Mouse (Mus musculus): ENCODE results near the gene S100a3. TPM values are rescaled to one million over a fixed set of nuclear protein-coding genes. Genes with fewer than 3 reads are reported as not detected.

Gene S100a3
- total and polyA plus RNA-seq, 3 experiments: 0.03 to 0.04 TPM; not detected in 1

GRCm38 (mm10) chr3:90603623-90604022 is 43.2 kb downstream of the S100a3 start, which contains the start of gene S100a4:
TSS of gene S100a4 (plus strand) at chr3:90603771.
- peak; percentile 83 for DNase-seq (ENCODE audit: low read depth, low spot score)
- Histone ChIP-seq H3K9ac (ENCODE audit: control insufficient read depth, low read depth, low read length, poor library complexity, severe bottlenecking) (peak within 1 kb of the TSS; percentile 6), H3K27me3 (ENCODE audit: control insufficient read depth in 1 of 2, insufficient read depth in 2 of 2, low read length in 2 of 2) (no peaks in the 10 kb centered on the region), H3K36me3 (ENCODE audit: control insufficient read depth in 1 of 2, insufficient read depth in 2 of 2, low read length in 2 of 2) (peaks cover 0 to 19% of the 10 kb centered on the region in 2 experiments; a peak in 2 of 4 replicates), H3K4me3 (ENCODE audit: control insufficient read depth in 1 of 2, insufficient read depth in 1 of 2, low read depth in 2 of 2, low read length in 2 of 2) (no peak within 1 kb of the TSS), H3K27ac (ENCODE audit: control insufficient read depth, low read depth, low read length) (peak within 1 kb of the TSS; percentile 56), H3K4me1 (ENCODE audit: control insufficient read depth in 1 of 2, insufficient read depth in 2 of 2, low read length in 2 of 2) (peaks cover 8 to 25% of the 10 kb centered on the region in 2 experiments), H3K9me3 (replicated peaks; ENCODE audit: insufficient read depth, low read length) (no peaks in the 10 kb centered on the region), H3K79me2 (ENCODE audit: control insufficient read depth, insufficient read depth, low read length, poor library complexity) (no peaks in the 10 kb centered on the region)
- TF ChIP-seq ZC3H11A (IDR thresholded peaks at IDR 0.05; ENCODE audit: low read depth, low read length) (no peak), MYC (IDR thresholded peaks at IDR 0.05; ENCODE audit: low read depth, low read length) (no peak), RCOR1 (IDR thresholded peaks at IDR 0.05; ENCODE audit: low read depth, low read length) (peak; percentile 48; the same call in 1 of the 2 replicates), CTCF (IDR thresholded peaks at IDR 0.05 in 2 of 3, conservative IDR thresholded peaks at IDR 0.05 in 1 of 3; ENCODE audit: control insufficient read depth in 1 of 3, insufficient read depth in 1 of 3, low read depth in 2 of 3, low read length in 3 of 3, poor library complexity in 1 of 3, severe bottlenecking in 1 of 3) (no peak), TCF12 (IDR thresholded peaks at IDR 0.05; ENCODE audit: low read depth, low read length) (peak; percentile 78), MAFK (IDR thresholded peaks at IDR 0.05; ENCODE audit: borderline replicate concordance, low read depth, low read length) (peak; percentile 43; the same call in 1 of the 2 replicates), MAX (IDR thresholded peaks at IDR 0.05; ENCODE audit: low read length) (no peak), TAL1 (IDR thresholded peaks at IDR 0.05; ENCODE audit: low read length) (peak; percentile 46; the same call in 1 of the 2 replicates), MEF2A (IDR thresholded peaks at IDR 0.05; ENCODE audit: extremely low read depth, insufficient replicate concordance, low read depth, low read length, poor library complexity, severe bottlenecking) (peak; percentile 49; the same call in 1 of the 2 replicates), ETS1 (IDR thresholded peaks at IDR 0.05; ENCODE audit: low read depth, low read length) (peak; percentile 69; the same call in 1 of the 2 replicates), EP300 (IDR thresholded peaks at IDR 0.05; ENCODE audit: low read depth in 1 of 2, low read length in 2 of 2) (peak; percentile 36 to 70; a peak in 3 of 4 replicates), MAZ (IDR thresholded peaks at IDR 0.05; ENCODE audit: low read depth, low read length) (peak; percentile 55; the same call in 1 of the 2 replicates), ZKSCAN1 (IDR thresholded peaks at IDR 0.05; ENCODE audit: low read depth, low read length) (no peak), ZNF384 (IDR thresholded peaks at IDR 0.05; ENCODE audit: low read depth, low read length) (peak; percentile 79; the same call in 1 of the 2 replicates), CHD1 (IDR thresholded peaks at IDR 0.05; ENCODE audit: low read depth, low read length) (no peak), E2F4 (IDR thresholded peaks at IDR 0.05; ENCODE audit: borderline replicate concordance, low read depth, low read length) (no peak), GATA1 (IDR thresholded peaks at IDR 0.05; ENCODE audit: low read depth, low read length) (peak; percentile 62), USF2 (IDR thresholded peaks at IDR 0.05; ENCODE audit: borderline replicate concordance in 1 of 2, insufficient read depth in 1 of 2, low read depth in 1 of 2, low read length in 2 of 2) (no peak), SMC3 (IDR thresholded peaks at IDR 0.05; ENCODE audit: low read depth, low read length) (no peak), JUND (IDR thresholded peaks at IDR 0.05; ENCODE audit: low read depth, low read length) (no peak), MYB (IDR thresholded peaks at IDR 0.05; ENCODE audit: low read depth, low read length) (no peak), TBP (IDR thresholded peaks at IDR 0.05; ENCODE audit: low read depth, low read length) (peak; percentile 65), BHLHE40 (IDR thresholded peaks at IDR 0.05; ENCODE audit: borderline replicate concordance, low read depth, low read length) (no peak; the same call in 1 of the 2 replicates), ZMIZ1 (IDR thresholded peaks at IDR 0.05; ENCODE audit: low read depth, low read length) (no peak), POLR2AphosphoS5 (IDR thresholded peaks at IDR 0.05; ENCODE audit: borderline replicate concordance, low read depth, low read length) (no peak), POLR2A (IDR thresholded peaks at IDR 0.05; ENCODE audit: control insufficient read depth in 1 of 2, insufficient read depth in 1 of 2, low read depth in 1 of 2, low read length in 2 of 2, poor library complexity in 1 of 2) (no peak), KAT2A (conservative IDR thresholded peaks at IDR 0.05; ENCODE audit: low read depth, low read length) (no peak)
